Mouse (Mus musculus): ENCODE results near the gene Twf1.

GRCm38 (mm10) chr15:94587826-94588715 lies 1.6 kb downstream of the Twf1 start:
- TF ChIP-seq CTCF (IDR thresholded peaks at IDR 0.05; ENCODE audit: control insufficient read depth, insufficient read depth, insufficient replicate concordance, low read depth, low read length), result no peak
- no peak for TF ChIP-seq POLR2A (IDR thresholded peaks at IDR 0.05; ENCODE audit: control insufficient read depth, low read depth, low read length)
